Mouse (Mus musculus) hindbrain, embryonic 11.5 days (tissue): ENCODE results near the gene Sgo2a. TPM values are rescaled to one million over a fixed set of nuclear protein-coding genes. Genes with fewer than 3 reads are reported as not detected.
A peak's percentile ranks its signal among the peaks of the same experiment; 100 is the strongest.
"Not testable (repeated sequence)": the region's sequence is repeated elsewhere in the genome, so short reads cannot be mapped to it uniquely, and the experiment has no call there.

Experiments
- ATAC-seq: fragments of 200-750 bp; cut with Nextera tagmentation; 2 replicates; pipeline ENCODE4 v1.8.0; 2017; ENCODE audit warnings: mild to moderate bottlenecking, moderate TSS enrichment, moderate library complexity; ENCODE audit not compliant: low FRiP score
- DNase-seq: peaks from one replicate; pipeline ENCODE4 v3.0.0-alpha.2; 2015; ENCODE audit warnings: low spot score
- H3K27ac ChIP-seq: fragments of 300-500 bp; sonication (generic); 2 replicates; pipeline ENCODE4 v1.5.1; 2014; ENCODE audit warnings: mild to moderate bottlenecking, low read depth, low read length
- H3K27me3 ChIP-seq: fragments of 300-500 bp; sonication (generic); 2 replicates; pipeline ENCODE4 v1.6.1; 2014; ENCODE audit warnings: mild to moderate bottlenecking, low read length, moderate library complexity, mixed read lengths; ENCODE audit not compliant: control insufficient read depth, insufficient read depth
- H3K36me3 ChIP-seq: fragments of 300-500 bp; sonication (generic); 2 replicates; pipeline ENCODE4 v1.6.1; 2014; ENCODE audit warnings: mild to moderate bottlenecking, low read length, moderate library complexity, mixed read lengths; ENCODE audit not compliant: control insufficient read depth, insufficient read depth
- H3K4me1 ChIP-seq: fragments of 300-500 bp; sonication (generic); replicated peaks from 2 replicates; pipeline ENCODE4 v1.6.1; 2014; ENCODE audit warnings: low read length, mixed read lengths; ENCODE audit not compliant: control insufficient read depth, insufficient read depth
- H3K4me2 ChIP-seq: fragments of 300-500 bp; sonication (generic); replicated peaks from 2 replicates; pipeline ENCODE4 v1.6.1; 2014; ENCODE audit warnings: mild to moderate bottlenecking, low read depth, low read length
- H3K4me3 ChIP-seq: fragments of 300-500 bp; sonication (generic); 2 replicates; pipeline ENCODE4 v1.5.1; 2014; ENCODE audit warnings: low read depth, low read length
- H3K9ac ChIP-seq: fragments of 300-500 bp; sonication (generic); 2 replicates; pipeline ENCODE4 v1.6.1; 2014; ENCODE audit warnings: low read depth, low read length
- H3K9me3 ChIP-seq: fragments of 300-500 bp; sonication (generic); 2 replicates; pipeline ENCODE4 v1.6.1; 2016; ENCODE audit warnings: low read length; ENCODE audit not compliant: control insufficient read depth
- WGBS: fragments of 180-500 bp; shearing (Covaris S2); extraction: QIAGEN DNeasy Blood & Tissue Kit; methylation state at CpG from one replicate; pipeline ENCODE4 v1.1.7; 2014; 5-methylcytosine and 5-hydroxymethylcytosine counted together
- polyA plus RNA-seq: library from polyadenylated mRNA; unstranded; fragments of >200 nt; fragmentation: Nextera tagmentation; extraction: Ambion mirVana; gene quantifications from 2 replicates; pipeline ENCODE4 v1.2.1, GENCODE M21; 2014

The Sgo2a gene
- polyA plus RNA-seq, 1 experiment from 2014 or later, result 26.0 TPM

GRCm38 (mm10) chr1:58018856-58019255, 23.1 kb downstream of the Sgo2a start, which contains the start of gene Kctd18:
TSS of gene Kctd18 (minus strand) at chr1:58018956.
- ATAC-seq, result no peak
- Histone ChIP-seq H3K9ac (no peak within 1 kb of the TSS), H3K27ac (no peak within 1 kb of the TSS), H3K36me3 (peaks cover 5% of the 10 kb centered on the region), H3K9me3 (no peaks in the 10 kb centered on the region), H3K27me3 (no peaks in the 10 kb centered on the region), H3K4me1 (no peaks in the 10 kb centered on the region), H3K4me3 (no peak within 1 kb of the TSS), H3K4me2 (no peak within 1 kb of the TSS)
- DNase-seq, result no peak
- WGBS, result 98% methylated on average over 7 of the region's 7 CpGs

GRCm38 (mm10) chr1:58027707-58028106, 31.9 kb downstream of the Sgo2a start:
- no peak overlapping the region for H3K4me2 ChIP-seq
- H3K9ac ChIP-seq, result no peak overlapping the region
- no peaks in the 10 kb centered on the region for H3K9me3 ChIP-seq
- no peak overlapping the region for H3K4me3 ChIP-seq
- no peaks in the 10 kb centered on the region for H3K27me3 ChIP-seq
- ATAC-seq (no peak), DNase-seq (no peak)
- H3K27ac ChIP-seq, result no peak overlapping the region
- H3K36me3 ChIP-seq, result no peaks in the 10 kb centered on the region
- H3K4me1 ChIP-seq, result 0 out of 2 replicates have a peak, but pooled peaks cover 3% of the 10 kb centered on the region
- WGBS, result 90% methylated on average over 7 of the region's 7 CpGs

GRCm38 (mm10) chr1:58029636-58030117, 33.9 kb downstream of the Sgo2a start, which contains the start of gene Aox1:
TSS of gene Aox1 (plus strand) at chr1:58029931.
- ATAC-seq, result no peak
- 21% methylated on average over 12 of the region's 12 CpGs for WGBS

GRCm38 (mm10) chr1:58030156-58030871, 34.5 kb downstream of the Sgo2a start:
- no peaks in the 10 kb centered on the region for H3K36me3 ChIP-seq
- 0 out of 2 replicates have a peak, but pooled peaks cover 3% of the 10 kb centered on the region for H3K4me1 ChIP-seq
- no peak overlapping the region; the same call in 1 of the 2 replicates for H3K4me2 ChIP-seq
- no peak overlapping the region for H3K9ac ChIP-seq
- no peaks in the 10 kb centered on the region for H3K27me3 ChIP-seq
- no peak overlapping the region for H3K27ac ChIP-seq
- no peaks in the 10 kb centered on the region for H3K9me3 ChIP-seq
- no peak for ATAC-seq
- WGBS, result 38% methylated on average over 13 of the region's 13 CpGs
- no peak overlapping the region for H3K4me3 ChIP-seq
- DNase-seq, result peak; percentile 17

More at GRCm38 (mm10) chr1:58029636-58030117, 33.9 kb downstream of the Sgo2a start, which contains the start of gene Aox1:
- Histone ChIP-seq H3K4me1 (0 out of 2 replicates have a peak, but pooled peaks cover 3% of the 10 kb centered on the region), H3K4me2 (no peak within 1 kb of the TSS; the same call in 1 of the 2 replicates), H3K4me3 (no peak within 1 kb of the TSS), H3K36me3 (no peaks in the 10 kb centered on the region), H3K9ac (no peak within 1 kb of the TSS), H3K27me3 (no peaks in the 10 kb centered on the region), H3K9me3 (no peaks in the 10 kb centered on the region), H3K27ac (no peak within 1 kb of the TSS)
- DNase-seq, result peak; percentile 44

- Histone ChIP-seq H3K9ac (no peak overlapping the region), H3K36me3 (no peaks in the 10 kb centered on the region), H3K27ac (no peak overlapping the region), H3K27me3 (no peaks in the 10 kb centered on the region), H3K4me1 (0 out of 2 replicates have a peak, but pooled peaks cover 3% of the 10 kb centered on the region), H3K9me3 (no peaks in the 10 kb centered on the region), H3K4me2 (no peak overlapping the region), H3K4me3 (no peak overlapping the region)
- WGBS, result 68% methylated on average over 10 of the region's 10 CpGs
- ATAC-seq (peak; percentile 75), DNase-seq (peak; percentile 85)
Measured at GRCm38 (mm10) chr1:58031160-58031769, 35.5 kb downstream of the Sgo2a start.

- not testable (repeated sequence) for DNase-seq, H3K9me3 ChIP-seq, H3K4me1 ChIP-seq, ATAC-seq, H3K9ac ChIP-seq, H3K36me3 ChIP-seq, H3K27ac ChIP-seq, H3K27me3 ChIP-seq, H3K4me3 ChIP-seq, H3K4me2 ChIP-seq
- 93% methylated on average over 9 of the region's 9 CpGs for whole genome bisulfite sequencing
Measured at GRCm38 (mm10) chr1:58037306-58037705, 41.5 kb downstream of the Sgo2a start.

- DNase-seq, result no peak
- no peak overlapping the region for H3K9ac ChIP-seq
- WGBS, result 84% methylated on average over 3 of the region's 3 CpGs
- ATAC-seq, result no peak
- H3K27ac ChIP-seq, result no peak overlapping the region
- H3K9me3 ChIP-seq, result no peaks in the 10 kb centered on the region
- no peaks in the 10 kb centered on the region for H3K27me3 ChIP-seq
- H3K4me3 ChIP-seq, result no peak overlapping the region
- H3K4me1 ChIP-seq, result no peaks in the 10 kb centered on the region
- no peaks in the 10 kb centered on the region for H3K36me3 ChIP-seq
- no peak overlapping the region for H3K4me2 ChIP-seq
Measured at GRCm38 (mm10) chr1:58045076-58045475, 49.3 kb downstream of the Sgo2a start.

GRCm38 (mm10) chr1:58045546-58045945, 49.8 kb downstream of the Sgo2a start:
- no peaks in the 10 kb centered on the region for H3K36me3 ChIP-seq
- 63% methylated on average over 5 of the region's 5 CpGs for WGBS
- no peak for DNase-seq

More at GRCm38 (mm10) chr1:58045546-58045945, 49.8 kb downstream of the Sgo2a start:
- no peaks in the 10 kb centered on the region for H3K9me3 ChIP-seq
- H3K4me1 ChIP-seq, result no peaks in the 10 kb centered on the region
- ATAC-seq, result no peak
- H3K27ac ChIP-seq, result no peak overlapping the region
- no peak overlapping the region for H3K9ac ChIP-seq
- no peak overlapping the region for H3K4me3 ChIP-seq
- H3K27me3 ChIP-seq, result no peaks in the 10 kb centered on the region
- H3K4me2 ChIP-seq, result no peak overlapping the region
